Mouse (Mus musculus): ENCODE results near the gene Agbl3.

Agbl3 gene

GRCm38 (mm10) chr6:34805582-34805981 lies 25.4 kb downstream of the Agbl3 start:
- no peak for DNase-seq

GRCm38 (mm10) chr6:34810651-34811050 lies 30.4 kb downstream of the Agbl3 start:
- DNase-seq = no peak

- DNase-seq = no peak
These were observed 44.2 kb downstream of the Agbl3 start for GRCm38 (mm10) chr6:34824406-34824805.

GRCm38 (mm10) chr6:34832352-34832751 lies 52.1 kb downstream of the Agbl3 start:
- no peak for DNase-seq

GRCm38 (mm10) chr6:34861546-34862053 lies 81.4 kb downstream of the Agbl3 start:
- DNase-seq = no peak

GRCm38 (mm10) chr6:34862381-34862780 lies 82.1 kb downstream of the Agbl3 start:
- DNase-seq = no peak

- no peak for DNase-seq
These were observed 82.7 kb downstream of the Agbl3 start, which contains the start of gene Tmem140 for GRCm38 (mm10) chr6:34862791-34863403. Gene Tmem140, plus strand, starts transcription at chr6:34863146.

GRCm38 (mm10) chr6:34863786-34864514 lies 83.7 kb downstream of the Agbl3 start:
- no peak for DNase-seq

- DNase-seq = no peak
These were observed 85.0 kb downstream of the Agbl3 start for GRCm38 (mm10) chr6:34865213-34865612.

- no peak for DNase-seq
These were observed 85.7 kb downstream of the Agbl3 start for GRCm38 (mm10) chr6:34865711-34866593.

GRCm38 (mm10) chr6:34866786-34867185 lies 86.6 kb downstream of the Agbl3 start:
- no peak for DNase-seq

- no peak for DNase-seq
These were observed 87.2 kb downstream of the Agbl3 start for GRCm38 (mm10) chr6:34867301-34867994.

GRCm38 (mm10) chr6:34867995-34868350 lies 87.7 kb downstream of the Agbl3 start:
- DNase-seq = no peak

- no peak for DNase-seq
These were observed 88.4 kb downstream of the Agbl3 start for GRCm38 (mm10) chr6:34868507-34869217.

- no peak for DNase-seq
These were observed 89.1 kb downstream of the Agbl3 start for GRCm38 (mm10) chr6:34869225-34869915.

- no peak for DNase-seq
These were observed 89.9 kb downstream of the Agbl3 start for GRCm38 (mm10) chr6:34870136-34870535.

- no peak for DNase-seq
These were observed 90.5 kb downstream of the Agbl3 start for GRCm38 (mm10) chr6:34870724-34871123.

GRCm38 (mm10) chr6:34871929-34872328 lies 91.7 kb downstream of the Agbl3 start:
- DNase-seq = no peak

- DNase-seq = no peak
These were observed 92.6 kb downstream of the Agbl3 start for GRCm38 (mm10) chr6:34872871-34873270.

- no peak for DNase-seq
These were observed 94.1 kb downstream of the Agbl3 start for GRCm38 (mm10) chr6:34874101-34874921.

Data from right cerebral cortex, postnatal 4 days (tissue).